Mouse (Mus musculus) heart, postnatal 25 days (tissue): ENCODE results near the gene Cfap298. TPM values are rescaled to one million over a fixed set of nuclear protein-coding genes. Genes with fewer than 3 reads are reported as not detected.

Experiments
- microRNA-seq: library from miRNA; unstranded; fragments of <30 nt; microRNA quantifications from one replicate; pipeline ENCODE4 v1.2.0, GENCODE M21; 2022
- total RNA-seq, 2 experiments: library from RNA; stranded (reverse); gene quantifications; 2 replicates each; pipeline ENCODE4 v1.2.3; 2021

The Cfap298 gene
- total RNA-seq, 2 experiments from 2014 or later = 20.8 to 23.3 TPM

Small RNA genes within 50 kb of the gene (microRNA-seq; reads per million reads assigned to microRNA genes)
- not detected for gene Gm22933

Other genes with a start within 250 kb of the Cfap298 start
- gene Mis18a, start 207.7 kb downstream of the Cfap298 start, total RNA-seq = 1 to 10 TPM; 3.0 to 3.9 TPM
- gene Mrap, start 196.9 kb downstream of the Cfap298 start, total RNA-seq = 10 to 100 TPM; 15.3 to 16.3 TPM
- 1 to 10 TPM; 5.7 to 6.3 TPM for gene Urb1, start 124.7 kb downstream of the Cfap298 start, total RNA-seq
- 1 to 10 TPM in 1 of 2 experiments, under 1 TPM in 1; 0.89 to 1.4 TPM for gene Eva1c, start 108.4 kb downstream of the Cfap298 start, total RNA-seq
- gene Synj1, start 76.2 kb upstream of the Cfap298 start, total RNA-seq = 10 to 100 TPM; 27.6 to 29.5 TPM
- gene Paxbp1, start 109.4 kb upstream of the Cfap298 start, total RNA-seq = 10 to 100 TPM; 15.7 to 16.0 TPM
- not detected for gene 4932438H23Rik, start 160.0 kb upstream of the Cfap298 start, total RNA-seq